Mouse (Mus musculus) embryonic facial prominence, embryonic 13.5 days (tissue): ENCODE data around the gene Ndrg2. TPM values are rescaled to one million over a fixed set of nuclear protein-coding genes. Genes with fewer than 3 reads are reported as not detected.

Experiments used
- ATAC-seq: fragments of 200-750 bp; cut with Nextera tagmentation; 2 replicates; pipeline ENCODE4 v1.8.0; 2017; ENCODE audit warnings: low read depth; ENCODE audit not compliant: insufficient number of reproducible peaks, insufficient read depth, low FRiP score, low TSS enrichment
- H3K27ac ChIP-seq: fragments of 300-500 bp; sonication (generic); 2 replicates; pipeline ENCODE4 v1.5.1; 2015; ENCODE audit warnings: moderate library complexity, mild to moderate bottlenecking, inconsistent platforms
- H3K27me3 ChIP-seq: fragments of 300-500 bp; sonication (generic); 2 replicates; pipeline ENCODE4 v1.6.1; 2015; ENCODE audit warnings: mild to moderate bottlenecking, inconsistent platforms
- H3K36me3 ChIP-seq: fragments of 300-500 bp; sonication (generic); 2 replicates; pipeline ENCODE4 v1.6.1; 2015; ENCODE audit warnings: mild to moderate bottlenecking, inconsistent platforms
- H3K4me1 ChIP-seq: fragments of 300-500 bp; sonication (generic); 2 replicates; pipeline ENCODE4 v1.6.1; 2015; ENCODE audit warnings: inconsistent platforms
- H3K4me2 ChIP-seq: fragments of 300-500 bp; sonication (generic); 2 replicates; pipeline ENCODE4 v1.6.1; 2015; ENCODE audit warnings: moderate library complexity, mild to moderate bottlenecking, inconsistent platforms
- H3K4me3 ChIP-seq: fragments of 300-500 bp; sonication (generic); 2 replicates; pipeline ENCODE4 v1.5.1; 2015; ENCODE audit warnings: mild to moderate bottlenecking, inconsistent platforms
- H3K9ac ChIP-seq: fragments of 300-500 bp; sonication (generic); 2 replicates; pipeline ENCODE4 v1.6.1; 2015; ENCODE audit warnings: mild to moderate bottlenecking, inconsistent platforms
- H3K9me3 ChIP-seq: fragments of 300-500 bp; sonication (generic); 2 replicates; pipeline ENCODE4 v1.6.1; 2016; ENCODE audit warnings: inconsistent platforms
- WGBS: fragments of 180-500 bp; shearing (Covaris S2); methylation state at CpG from one replicate; pipeline ENCODE4 v1.1.7; 2015; ENCODE audit warnings: mixed read lengths; 5-methylcytosine and 5-hydroxymethylcytosine counted together
- polyA plus RNA-seq: library from polyadenylated mRNA; unstranded; fragments of >200 nt; fragmentation: Nextera tagmentation; extraction: Ambion mirVana; gene quantifications from 2 replicates; pipeline ENCODE4 v1.2.1, GENCODE M21; 2015

The Ndrg2 gene
- polyA plus RNA-seq, 1 experiment from 2014 or later, result 55.2 TPM

GRCm38 (mm10) chr14:51912391-51913061 lies 1.4 kb downstream of the Ndrg2 start:
- Histone ChIP-seq H3K4me2 (peak overlapping the region; percentile 87), H3K27ac (peak overlapping the region; percentile 85; the same call in 1 of the 2 replicates), H3K36me3 (peaks cover 15% of the 10 kb centered on the region), H3K4me3 (peak overlapping the region; percentile 51), H3K9ac (peak overlapping the region; percentile 72), H3K9me3 (no peaks in the 10 kb centered on the region), H3K27me3 (no peaks in the 10 kb centered on the region), H3K4me1 (peaks cover 26% of the 10 kb centered on the region)
- ATAC-seq, result no peak
- 7% methylated on average over 14 of the region's 14 CpGs for WGBS

GRCm38 (mm10) chr14:51911301-51911700 lies 2.7 kb downstream of the Ndrg2 start:
- H3K9ac ChIP-seq, result no peak overlapping the region
- no peak for ATAC-seq
- no peak overlapping the region for H3K4me2 ChIP-seq
- WGBS, result 85% methylated on average over 10 of the region's 10 CpGs
- H3K36me3 ChIP-seq, result peaks cover 24% of the 10 kb centered on the region
- H3K4me3 ChIP-seq, result peak overlapping the region; percentile 6; the same call in 1 of the 2 replicates
- H3K27me3 ChIP-seq, result no peaks in the 10 kb centered on the region
- H3K4me1 ChIP-seq, result peaks cover 26% of the 10 kb centered on the region
- no peak overlapping the region for H3K27ac ChIP-seq
- H3K9me3 ChIP-seq, result no peaks in the 10 kb centered on the region

- Histone ChIP-seq H3K4me1 (no peaks in the 10 kb centered on the region), H3K9me3 (no peaks in the 10 kb centered on the region), H3K9ac (no peak overlapping the region), H3K27me3 (no peaks in the 10 kb centered on the region), H3K36me3 (peaks cover 28% of the 10 kb centered on the region), H3K4me3 (no peak overlapping the region), H3K4me2 (no peak overlapping the region), H3K27ac (no peak overlapping the region)
- 91% methylated on average over 11 of the region's 11 CpGs for WGBS
- ATAC-seq, result no peak
Measured at GRCm38 (mm10) chr14:51906102-51906501, 7.9 kb downstream of the Ndrg2 start.

- peaks cover 21% of the 10 kb centered on the region; the same call in 1 of the 2 replicates for H3K36me3 ChIP-seq
- ATAC-seq, result no peak
Measured at GRCm38 (mm10) chr14:51904706-51905105, 9.3 kb downstream of the Ndrg2 start.

GRCm38 (mm10) chr14:51903782-51904181 lies 10.2 kb downstream of the Ndrg2 start:
- Histone ChIP-seq H3K9ac (no peak overlapping the region), H3K36me3 (peaks cover 16% of the 10 kb centered on the region; the same call in 1 of the 2 replicates), H3K27me3 (no peaks in the 10 kb centered on the region), H3K4me1 (no peaks in the 10 kb centered on the region), H3K4me2 (no peak overlapping the region), H3K27ac (no peak overlapping the region), H3K9me3 (no peaks in the 10 kb centered on the region), H3K4me3 (no peak overlapping the region)
- no peak for ATAC-seq
- 80% methylated on average over 9 of the region's 9 CpGs for WGBS

More at GRCm38 (mm10) chr14:51904706-51905105, 9.3 kb downstream of the Ndrg2 start:
- no peaks in the 10 kb centered on the region for H3K4me1 ChIP-seq
- H3K9me3 ChIP-seq, result no peaks in the 10 kb centered on the region
- H3K4me2 ChIP-seq, result no peak overlapping the region
- no peaks in the 10 kb centered on the region for H3K27me3 ChIP-seq
- no peak overlapping the region for H3K4me3 ChIP-seq
- WGBS, result 64% methylated on average over 7 of the region's 7 CpGs
- no peak overlapping the region for H3K27ac ChIP-seq
- no peak overlapping the region for H3K9ac ChIP-seq

- peaks cover 16% of the 10 kb centered on the region; the same call in 1 of the 2 replicates for H3K36me3 ChIP-seq
- H3K9ac ChIP-seq, result no peak overlapping the region
- H3K4me3 ChIP-seq, result no peak overlapping the region
- no peaks in the 10 kb centered on the region for H3K9me3 ChIP-seq
- no peak overlapping the region for H3K4me2 ChIP-seq
- no peak overlapping the region for H3K27ac ChIP-seq
- WGBS, result 55% methylated on average over 9 of the region's 9 CpGs
- no peaks in the 10 kb centered on the region for H3K4me1 ChIP-seq
- no peak for ATAC-seq
- H3K27me3 ChIP-seq, result no peaks in the 10 kb centered on the region
Measured at GRCm38 (mm10) chr14:51902806-51903710, 10.9 kb downstream of the Ndrg2 start.

GRCm38 (mm10) chr14:51899351-51899750 lies 14.6 kb downstream of the Ndrg2 start:
- no peaks in the 10 kb centered on the region for H3K27me3 ChIP-seq
- 91% methylated on average over 1 of the region's 1 CpGs for WGBS
- H3K9me3 ChIP-seq, result no peaks in the 10 kb centered on the region
- peaks cover 6% of the 10 kb centered on the region; the same call in 1 of the 2 replicates for H3K36me3 ChIP-seq
- no peak overlapping the region for H3K4me3 ChIP-seq
- no peaks in the 10 kb centered on the region for H3K4me1 ChIP-seq
- H3K9ac ChIP-seq, result no peak overlapping the region
- no peak overlapping the region for H3K4me2 ChIP-seq
- no peak overlapping the region for H3K27ac ChIP-seq
- no peak for ATAC-seq

- no peak overlapping the region for H3K27ac ChIP-seq
- ATAC-seq, result no peak
- no peaks in the 10 kb centered on the region for H3K27me3 ChIP-seq
- 0 out of 2 replicates have a peak overlapping the region, but pooled peaks have one; percentile 40 for H3K9ac ChIP-seq
- H3K4me2 ChIP-seq, result no peak overlapping the region
- H3K9me3 ChIP-seq, result no peaks in the 10 kb centered on the region
- no peak overlapping the region for H3K4me3 ChIP-seq
- WGBS, result 56% methylated on average over 8 of the region's 8 CpGs
- peaks cover 15% of the 10 kb centered on the region for H3K36me3 ChIP-seq
- H3K4me1 ChIP-seq, result peaks cover 5% of the 10 kb centered on the region
Measured at GRCm38 (mm10) chr14:51896539-51897170, 17.3 kb downstream of the Ndrg2 start.

- WGBS, result 71% methylated on average over 6 of the region's 6 CpGs
- H3K27ac ChIP-seq, result no peak overlapping the region
- peaks cover 5% of the 10 kb centered on the region for H3K4me1 ChIP-seq
- ATAC-seq, result no peak
- H3K36me3 ChIP-seq, result peaks cover 21% of the 10 kb centered on the region
- H3K27me3 ChIP-seq, result no peaks in the 10 kb centered on the region
- H3K9ac ChIP-seq, result no peak overlapping the region
- H3K4me3 ChIP-seq, result no peak overlapping the region
- H3K9me3 ChIP-seq, result no peaks in the 10 kb centered on the region
- H3K4me2 ChIP-seq, result no peak overlapping the region
Measured at GRCm38 (mm10) chr14:51896019-51896418, 17.9 kb downstream of the Ndrg2 start.

- no peak for ATAC-seq
- 69% methylated on average over 14 of the region's 14 CpGs for WGBS
- H3K27ac ChIP-seq, result no peak overlapping the region
Measured at GRCm38 (mm10) chr14:51895071-51895470, 18.9 kb downstream of the Ndrg2 start.

GRCm38 (mm10) chr14:51893809-51894208 lies 20.1 kb downstream of the Ndrg2 start:
- H3K27me3 ChIP-seq, result no peaks in the 10 kb centered on the region
- H3K9ac ChIP-seq, result no peak overlapping the region
- 0 out of 2 replicates have a peak overlapping the region, but pooled peaks have one; percentile 7 for H3K4me2 ChIP-seq
- H3K9me3 ChIP-seq, result no peaks in the 10 kb centered on the region
- no peak for ATAC-seq
- 49% methylated on average over 3 of the region's 3 CpGs for WGBS
- H3K36me3 ChIP-seq, result peaks cover 43% of the 10 kb centered on the region
- no peak overlapping the region for H3K4me3 ChIP-seq
- H3K27ac ChIP-seq, result peak overlapping the region; percentile 51; the same call in 1 of the 2 replicates
- H3K4me1 ChIP-seq, result peaks cover 5% of the 10 kb centered on the region

More at GRCm38 (mm10) chr14:51895071-51895470, 18.9 kb downstream of the Ndrg2 start:
- H3K27me3 ChIP-seq, result no peaks in the 10 kb centered on the region
- H3K9me3 ChIP-seq, result no peaks in the 10 kb centered on the region
- no peak overlapping the region for H3K4me3 ChIP-seq
- H3K4me2 ChIP-seq, result no peak overlapping the region
- H3K36me3 ChIP-seq, result peaks cover 31% of the 10 kb centered on the region
- H3K9ac ChIP-seq, result no peak overlapping the region
- H3K4me1 ChIP-seq, result peaks cover 5% of the 10 kb centered on the region
